Mouse (Mus musculus) heart, postnatal 10 days (tissue): ENCODE measurements at regions not wholly inside any gene's neighbourhood (a gene's known extent, or its start where the extent isn't known, plus 50 kb on each side); places are given as distances from the start of the nearest gene placed in this dataset.

Experiments used
- DNase-seq, 2 experiments: peaks; one replicate each; pipeline ENCODE4 v3.0.0; 2021
- intact Hi-C: fragments of 180-260 bp; cut with DNase I; formaldehyde crosslinking; loops from one replicate; pipeline ENCODE4 v1.15.1; 2025

DNA sequence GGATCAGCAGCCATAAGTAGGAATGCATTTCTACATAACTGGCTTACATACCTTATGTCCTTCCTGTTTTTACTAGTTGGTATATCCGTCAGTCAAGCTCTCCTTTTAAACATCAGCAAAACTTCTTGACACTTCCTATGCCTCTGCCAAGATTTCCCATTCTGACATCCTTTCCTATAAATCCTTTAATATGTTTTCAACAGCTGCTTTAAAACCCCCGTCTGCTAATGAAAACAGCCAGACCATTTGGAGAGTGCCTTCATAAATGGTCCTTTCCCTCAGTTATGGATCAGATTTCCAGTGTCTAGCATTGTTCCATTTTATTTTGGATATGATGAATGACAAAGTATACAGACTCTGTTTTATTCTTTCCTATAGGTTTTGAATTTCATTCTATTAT is 270.7 kb upstream of the Rgmb start:
- no peak for DNase-seq
- intact Hi-C loops = no loop called here

DNA sequence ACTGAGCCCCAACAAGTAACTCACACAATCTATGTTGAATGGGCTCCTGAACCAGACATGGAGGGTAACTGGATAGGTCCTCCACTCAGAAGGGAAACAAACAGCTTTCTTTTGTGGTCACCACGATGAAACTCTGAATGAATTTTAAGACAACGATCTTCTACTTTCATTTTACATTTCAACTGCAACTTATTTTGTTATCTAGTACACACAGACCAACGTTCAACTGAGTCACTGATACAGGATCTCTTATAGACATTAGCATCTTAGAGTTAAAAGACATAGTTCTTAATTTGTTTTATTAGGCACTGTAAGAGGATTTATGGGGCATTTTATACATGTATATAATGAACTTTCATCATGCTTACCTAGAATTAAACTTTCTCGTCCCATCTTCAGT is 262.1 kb upstream of the Rgmb start:
- no peak for DNase-seq
- intact Hi-C loops = no loop called here

DNA sequence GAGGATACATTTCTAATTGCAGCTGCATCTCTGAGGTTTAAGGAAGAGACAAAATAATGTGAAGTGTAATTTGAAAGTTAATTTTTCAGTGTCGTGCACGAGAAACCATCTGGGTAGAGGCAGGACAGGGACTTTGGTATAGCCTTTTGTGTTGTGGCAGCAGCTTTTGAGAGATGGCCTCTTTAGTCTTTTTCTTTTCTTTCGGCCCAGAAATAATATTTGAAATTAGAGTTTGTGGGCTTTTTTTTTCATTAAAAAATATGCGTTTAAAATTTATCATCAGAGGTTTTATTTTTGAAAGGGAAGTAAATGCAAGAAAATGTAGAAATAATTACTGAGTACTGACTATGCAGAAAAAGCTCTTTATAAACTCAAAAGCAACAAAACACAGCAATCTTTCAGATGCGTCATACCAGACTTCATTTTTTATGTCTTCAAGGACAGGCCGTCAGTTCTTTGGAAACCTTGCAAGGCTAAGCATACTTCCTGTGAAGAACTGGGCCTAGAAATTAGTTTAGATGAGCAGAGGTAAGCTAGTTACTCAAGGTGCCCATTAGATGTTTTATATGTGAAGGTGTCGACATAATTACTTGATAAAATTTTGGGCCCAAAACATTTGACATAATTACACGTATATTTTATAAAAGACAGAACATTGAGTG is 258.9 kb upstream of the Rgmb start:
- intact Hi-C loops = no loop called here
- DNase-seq = no peak

GRCm38 (mm10) chr17:16088879-16089618 is 258.2 kb upstream of the Rgmb start:
- intact Hi-C loops = no loop called here
- no peak for DNase-seq

DNA sequence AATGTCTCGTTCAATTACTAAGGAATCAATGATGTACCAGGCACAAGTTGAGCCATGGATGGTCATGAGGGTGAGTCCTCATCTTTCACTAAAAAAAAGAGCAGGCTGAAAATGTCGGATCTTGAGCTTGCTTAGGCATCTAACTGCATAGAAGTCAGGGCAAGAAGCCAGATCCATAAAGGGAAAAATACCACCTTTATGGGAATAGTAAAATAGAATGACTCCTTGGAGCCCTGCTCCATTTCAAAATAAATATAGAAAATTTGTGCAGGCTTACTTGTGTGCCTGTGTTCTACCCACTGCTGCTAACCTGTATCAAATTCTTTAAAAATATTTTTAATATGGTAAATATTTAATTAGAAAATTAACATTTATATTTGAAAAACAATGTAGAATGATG is 256.2 kb upstream of the Rgmb start:
- intact Hi-C loops = no loop called here

GRCm38 (mm10) chr17:16082842-16083241 is 252.0 kb upstream of the Rgmb start:
- intact Hi-C loops = no loop called here
- DNase-seq = no peak

More for the DNA sequence above, 256.2 kb upstream of the Rgmb start:
- DNase-seq = no peak

DNA sequence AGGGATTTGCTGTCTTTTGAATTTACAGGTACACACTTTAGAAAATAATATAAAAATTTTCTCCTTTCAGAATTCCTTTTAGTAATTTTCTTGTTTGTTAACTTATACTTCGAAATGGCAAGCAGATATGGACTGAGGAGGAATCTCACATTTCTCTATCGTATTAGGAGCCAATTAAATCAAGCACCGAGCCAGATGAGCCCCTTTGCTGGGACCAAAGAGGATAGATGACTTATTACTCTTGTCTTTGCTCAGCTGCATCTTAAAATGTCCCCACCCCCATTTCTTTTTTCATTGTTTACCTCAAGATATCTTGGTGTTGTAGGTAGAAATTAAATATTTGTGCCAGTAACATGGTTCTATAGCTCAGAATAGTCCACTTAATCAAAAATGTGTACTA is 247.7 kb upstream of the Rgmb start:
- intact Hi-C loops = no loop called here
- no peak for DNase-seq

- intact Hi-C loops = no loop called here
- no peak for DNase-seq
Observed at GRCm38 (mm10) chr17:16069334-16069733, 238.5 kb upstream of the Rgmb start.

DNA sequence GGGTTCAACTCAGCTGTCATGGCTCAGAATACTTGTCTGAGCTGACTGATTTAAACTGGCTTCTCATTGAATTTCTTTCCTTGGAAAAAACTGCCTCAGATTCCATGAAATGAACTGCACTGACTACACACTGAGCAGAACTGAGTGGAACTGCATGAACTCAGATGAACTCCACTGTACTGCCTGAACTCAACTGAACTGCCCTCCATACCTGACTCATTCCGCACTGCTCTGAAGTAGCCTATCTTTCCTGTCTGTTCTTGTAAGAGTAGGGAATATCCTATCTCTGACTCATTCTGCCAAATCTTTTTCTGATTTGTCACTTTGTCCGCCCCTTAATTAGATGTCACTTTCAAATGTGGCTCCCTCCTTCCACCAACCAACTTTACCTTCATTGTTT is 237.0 kb upstream of the Rgmb start:
- intact Hi-C loops = no loop called here
- DNase-seq = no peak

GRCm38 (mm10) chr17:16054481-16054880 is 223.6 kb upstream of the Rgmb start:
- DNase-seq = peak; percentile 48 to 49

DNA sequence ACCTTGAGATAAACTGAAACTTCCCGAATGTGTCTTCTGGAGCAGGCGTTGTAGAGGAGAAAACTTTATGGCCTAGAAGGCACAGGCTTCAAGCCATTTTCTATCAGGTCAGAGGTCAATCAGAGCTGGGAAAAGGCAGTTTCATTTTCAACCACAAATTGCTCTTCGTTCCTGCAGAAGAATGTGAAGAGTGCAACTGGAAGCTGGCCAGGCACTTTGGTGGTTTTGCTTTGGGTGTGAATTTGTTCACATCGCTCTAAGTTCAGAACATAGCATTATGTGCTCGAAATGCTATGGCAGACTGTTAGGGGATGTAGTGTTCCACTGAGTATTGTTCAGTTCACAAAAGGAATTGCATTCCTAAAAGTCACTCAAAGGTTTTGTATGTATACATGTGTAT is 220.9 kb upstream of the Rgmb start:
- peak; percentile 24 to 28 for DNase-seq
- intact Hi-C loops = no loop called here

More at GRCm38 (mm10) chr17:16054481-16054880, 223.6 kb upstream of the Rgmb start:
- intact Hi-C loops = no loop called here

DNA sequence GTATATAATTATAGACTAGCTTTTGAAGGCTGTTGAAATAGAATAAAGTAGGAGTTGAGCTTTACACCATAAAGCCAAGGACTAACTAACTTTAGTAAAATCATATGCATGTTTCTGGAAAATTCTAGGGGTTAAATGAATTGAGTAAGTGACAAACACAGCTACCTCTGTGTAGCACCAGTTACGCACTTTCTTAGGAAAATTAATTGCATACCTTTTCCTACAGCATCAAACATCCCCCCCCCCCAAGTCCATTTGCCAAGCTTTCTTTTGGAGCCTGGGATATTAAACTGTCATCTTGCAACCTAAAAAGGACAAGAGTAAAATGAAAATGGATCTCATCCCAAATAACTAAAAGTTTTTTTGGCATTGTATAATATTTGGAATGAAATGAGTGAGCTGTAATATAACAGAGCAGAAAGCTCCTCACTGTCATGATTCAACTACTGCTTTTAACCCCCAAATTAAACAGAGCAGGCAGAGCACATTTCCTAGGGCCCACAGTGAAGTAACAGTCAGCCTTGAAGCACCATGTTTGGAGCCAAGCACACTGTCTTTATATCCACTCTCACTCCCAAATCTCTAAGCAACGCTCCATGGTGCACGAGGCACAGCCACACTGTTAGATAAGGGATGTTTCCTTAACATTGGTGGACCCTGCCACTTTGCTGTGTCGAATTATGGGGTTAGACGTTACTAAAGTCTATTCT is 210.9 kb upstream of the Rgmb start:
- intact Hi-C loops = no loop called here
- peak in 1 of 2 experiments; percentile 0 for DNase-seq

DNA sequence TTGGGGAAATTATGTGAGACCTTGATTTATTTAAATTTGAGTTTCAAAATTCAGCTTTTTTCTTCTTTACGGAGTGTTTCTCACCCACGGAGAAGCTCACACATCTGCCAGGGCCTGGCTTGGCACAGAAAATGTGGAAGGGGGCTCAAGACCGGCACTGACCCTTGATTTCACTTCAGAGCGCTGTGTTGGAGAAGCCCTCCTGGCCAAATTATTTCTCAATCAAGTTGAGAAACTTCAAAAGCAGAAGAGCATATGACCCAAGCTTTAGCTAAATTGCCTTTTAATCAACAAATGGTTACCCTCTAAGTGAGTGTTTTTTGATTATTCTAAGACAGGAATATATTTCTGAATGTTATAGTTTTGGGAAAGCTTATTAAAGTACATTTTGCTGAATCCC is 197.2 kb upstream of the Rgmb start:
- intact Hi-C loops = no loop called here
- DNase-seq = no peak

DNA sequence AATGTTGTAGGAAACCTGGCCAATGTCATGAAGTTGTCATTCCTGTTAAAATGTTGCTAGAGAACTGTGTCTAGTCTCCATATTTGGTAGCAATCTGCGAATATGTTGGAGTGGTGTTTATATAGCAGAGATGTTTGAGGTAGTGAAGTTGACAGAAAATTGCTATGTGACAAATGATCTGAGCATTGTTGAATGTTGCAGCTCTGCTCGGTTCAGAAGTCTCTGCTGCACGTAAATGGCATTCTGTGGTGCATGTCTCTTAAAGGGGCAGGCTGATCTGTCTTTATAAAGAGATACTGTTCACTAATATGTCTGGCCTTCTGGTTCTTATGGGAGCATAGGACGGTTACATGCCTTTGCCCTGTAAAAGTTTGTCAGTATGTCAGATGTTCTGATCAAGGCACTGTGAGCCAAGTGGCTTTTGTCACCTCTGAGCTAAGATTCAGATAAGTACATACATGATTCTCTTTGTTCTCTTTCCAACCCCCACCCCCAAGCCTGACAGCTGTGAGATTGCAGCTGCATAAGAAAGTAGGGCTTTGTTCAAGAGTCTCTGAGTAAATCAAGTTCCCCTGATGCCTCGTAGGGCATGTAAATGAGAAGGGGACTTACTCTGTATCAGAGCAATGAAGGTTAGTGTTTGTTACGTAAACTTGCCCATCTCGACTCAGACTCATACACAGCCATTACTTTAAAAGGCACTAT is 174.2 kb upstream of the Rgmb start:
- intact Hi-C loops = no loop called here
- peak in 1 of 2 experiments; percentile 6 for DNase-seq

GRCm38 (mm10) chr17:16004002-16004401 is 173.2 kb upstream of the Rgmb start:
- no peak for DNase-seq
- intact Hi-C loops = no loop called here

DNA sequence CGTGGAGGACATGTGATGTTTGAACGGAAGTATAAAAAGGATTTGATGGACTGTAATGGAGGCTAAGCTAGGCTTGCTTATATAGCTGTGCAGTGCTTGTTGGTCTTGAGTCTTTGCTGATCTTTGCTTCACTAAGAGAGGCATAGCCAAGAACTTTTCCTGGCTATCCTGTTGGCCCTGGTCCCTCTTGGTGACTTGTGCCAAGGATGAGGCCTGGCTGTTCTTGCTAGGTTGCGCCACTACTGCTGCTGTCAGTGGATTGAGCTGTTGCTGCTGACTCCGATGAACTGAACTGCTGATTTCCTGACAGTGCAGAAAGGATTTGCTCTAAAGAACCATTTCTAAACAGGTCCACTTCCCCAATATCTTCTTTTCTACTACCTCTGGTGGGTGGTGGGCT is 167.9 kb upstream of the Rgmb start:
- intact Hi-C loops = no loop called here
- no peak for DNase-seq

GRCm38 (mm10) chr17:15997289-15997688 is 166.4 kb upstream of the Rgmb start:
- intact Hi-C loops = no loop called here
- peak in 1 of 2 experiments; percentile 8 for DNase-seq

GRCm38 (mm10) chr17:15995493-15995892 is 164.7 kb upstream of the Rgmb start:
- no peak for DNase-seq
- intact Hi-C loops = no loop called here

GRCm38 (mm10) chr17:15993361-15994287 is 162.8 kb upstream of the Rgmb start:
- intact Hi-C loops = no loop called here
- peak; percentile 20 to 35 for DNase-seq

- intact Hi-C loops = no loop called here
Observed at GRCm38 (mm10) chr17:15991916-15992315, 161.1 kb upstream of the Rgmb start.

More at GRCm38 (mm10) chr17:15991916-15992315, 161.1 kb upstream of the Rgmb start:
- DNase-seq = no peak
